Mouse (Mus musculus) heart, adult 9 months (tissue): Measurements from ENCODE around the gene Selenok.

ENCODE experiments used
- DNase-seq, 2 experiments: peaks; one replicate each; pipeline ENCODE4 v3.0.0; 2022; ENCODE audit warnings: low spot score in 2 of 2

The Selenok gene

GRCm38 (mm10) chr14:29968075-29968821 is at the start of gene Selenok:
Gene Selenok, plus strand, starts transcription at chr14:29968308.
- peak; percentile 99 for DNase-seq

GRCm38 (mm10) chr14:29928966-29929365 is 39.1 kb upstream of the Selenok start:
- DNase-seq = no peak

- no peak for DNase-seq
Observed at GRCm38 (mm10) chr14:29935516-29935915, 32.6 kb upstream of the Selenok start.

GRCm38 (mm10) chr14:29937466-29937865 is 30.6 kb upstream of the Selenok start:
- no peak for DNase-seq

- no peak for DNase-seq
Observed at GRCm38 (mm10) chr14:29939600-29940312, 28.4 kb upstream of the Selenok start.

GRCm38 (mm10) chr14:29940313-29940812 is 27.7 kb upstream of the Selenok start:
- no peak for DNase-seq

GRCm38 (mm10) chr14:29940877-29941276 is 27.2 kb upstream of the Selenok start:
- peak; percentile 19 to 23 for DNase-seq

GRCm38 (mm10) chr14:29946761-29947309 is 21.3 kb upstream of the Selenok start:
- no peak for DNase-seq

- no peak for DNase-seq
Observed at GRCm38 (mm10) chr14:29950805-29951204, 17.3 kb upstream of the Selenok start.

GRCm38 (mm10) chr14:29957393-29957792 is 10.7 kb upstream of the Selenok start:
- no peak for DNase-seq

GRCm38 (mm10) chr14:29967611-29968010 is 497 bp upstream of the Selenok start:
- DNase-seq = no peak

GRCm38 (mm10) chr14:29971446-29971845 is 3.3 kb downstream of the Selenok start:
- DNase-seq = no peak

GRCm38 (mm10) chr14:29971993-29972392 is 3.9 kb downstream of the Selenok start:
- no peak for DNase-seq

- no peak for DNase-seq
Observed at GRCm38 (mm10) chr14:29976927-29977326, 8.8 kb downstream of the Selenok start.

- peak; percentile 92 to 94 for DNase-seq
Observed at GRCm38 (mm10) chr14:29978254-29979204, 10.4 kb downstream of the Selenok start, which contains the start of gene Actr8. Gene Actr8, plus strand, starts transcription at chr14:29978337.

GRCm38 (mm10) chr14:29980447-29981205 is 12.5 kb downstream of the Selenok start:
- DNase-seq = no peak

GRCm38 (mm10) chr14:29986096-29986495 is 18.0 kb downstream of the Selenok start:
- DNase-seq = peak in 1 of 2 experiments; percentile 58

GRCm38 (mm10) chr14:29987276-29987675 is 19.2 kb downstream of the Selenok start:
- DNase-seq = no peak

GRCm38 (mm10) chr14:29987739-29988138 is 19.6 kb downstream of the Selenok start:
- no peak for DNase-seq

- no peak for DNase-seq
Observed at GRCm38 (mm10) chr14:29988337-29988736, 20.2 kb downstream of the Selenok start.

- no peak for DNase-seq
Observed at GRCm38 (mm10) chr14:29994976-29995375, 26.9 kb downstream of the Selenok start.
